Mouse (Mus musculus) MN1 (cell line): ENCODE measurements around the gene Upp2.

Experiments
- DNase-seq: peaks from one replicate; pipeline ENCODE4 v3.0.0-alpha.2; 2016; ENCODE audit warnings: low spot score

Upp2 gene

GRCm38 (mm10) chr2:58567066-58567810 is at the start of gene Upp2, which contains the start of gene Acvr1:
Gene Upp2 (plus strand): TSS chr2:58567298.
Gene Acvr1 (minus strand): TSS chr2:58567157.
- peak; percentile 94 for DNase-seq

- DNase-seq: no peak
Observed at GRCm38 (mm10) chr2:58518517-58518916, 48.6 kb upstream of the Upp2 start.

- no peak for DNase-seq
Observed at GRCm38 (mm10) chr2:58520727-58521126, 46.4 kb upstream of the Upp2 start.

- DNase-seq: no peak
Observed at GRCm38 (mm10) chr2:58521621-58522020, 45.5 kb upstream of the Upp2 start.

GRCm38 (mm10) chr2:58523097-58523496 is 44.0 kb upstream of the Upp2 start:
- DNase-seq: no peak

- DNase-seq: no peak
Observed at GRCm38 (mm10) chr2:58523894-58524293, 43.2 kb upstream of the Upp2 start.

GRCm38 (mm10) chr2:58524356-58524755 is 42.7 kb upstream of the Upp2 start:
- no peak for DNase-seq

GRCm38 (mm10) chr2:58527786-58528185 is 39.3 kb upstream of the Upp2 start:
- no peak for DNase-seq

GRCm38 (mm10) chr2:58529384-58529783 is 37.7 kb upstream of the Upp2 start:
- no peak for DNase-seq

GRCm38 (mm10) chr2:58529860-58530440 is 37.1 kb upstream of the Upp2 start:
- DNase-seq: peak; percentile 26

GRCm38 (mm10) chr2:58530521-58530920 is 36.6 kb upstream of the Upp2 start:
- DNase-seq: no peak

- DNase-seq: peak; percentile 89
Observed at GRCm38 (mm10) chr2:58532260-58532850, 34.7 kb upstream of the Upp2 start.

GRCm38 (mm10) chr2:58533521-58534001 is 33.5 kb upstream of the Upp2 start:
- DNase-seq: no peak

- DNase-seq: no peak
Observed at GRCm38 (mm10) chr2:58534379-58534778, 32.7 kb upstream of the Upp2 start.

- no peak for DNase-seq
Observed at GRCm38 (mm10) chr2:58535233-58535632, 31.9 kb upstream of the Upp2 start.

- DNase-seq: no peak
Observed at GRCm38 (mm10) chr2:58536796-58537195, 30.3 kb upstream of the Upp2 start.

- DNase-seq: no peak
Observed at GRCm38 (mm10) chr2:58538196-58538595, 28.9 kb upstream of the Upp2 start.

- DNase-seq: no peak
Observed at GRCm38 (mm10) chr2:58543252-58543651, 23.8 kb upstream of the Upp2 start.

GRCm38 (mm10) chr2:58544368-58544767 is 22.7 kb upstream of the Upp2 start:
- no peak for DNase-seq

- DNase-seq: no peak
Observed at GRCm38 (mm10) chr2:58546264-58546663, 20.8 kb upstream of the Upp2 start.

- DNase-seq: no peak
Observed at GRCm38 (mm10) chr2:58548943-58549342, 18.2 kb upstream of the Upp2 start.

- DNase-seq: no peak
Observed at GRCm38 (mm10) chr2:58549960-58550359, 17.1 kb upstream of the Upp2 start.

GRCm38 (mm10) chr2:58550488-58550887 is 16.6 kb upstream of the Upp2 start:
- DNase-seq: no peak
